Mouse (Mus musculus) mouse trophoblast stem cell (cell line): Measurements from ENCODE around the gene Ttyh1.

Source experiments
- in situ Hi-C, 2 experiments: fragments of 300-500 bp; cut with MseI, MboI; formaldehyde crosslinking; loops; 2 replicates in 1 of 2; 3 replicates in 1 of 2; pipeline ENCODE4 v1.15.1; 2025

Gene Ttyh1

GRCm38 (mm10) chr7:4119344-4119902, at the start of gene Ttyh1:
Gene Ttyh1, plus strand, starts transcription at chr7:4119408.
- in situ Hi-C loops: loop anchor here in 1 of 2 experiments (25.0 kb wide), 1 partner anchor 307 kb away; no protein-coding TSS in a partner anchor

- in situ Hi-C loops: no loop called here
Observed at GRCm38 (mm10) chr7:4071066-4071465, 48.1 kb upstream of the Ttyh1 start.

GRCm38 (mm10) chr7:4073144-4073543, 46.1 kb upstream of the Ttyh1 start:
- in situ Hi-C loops: no loop called here

GRCm38 (mm10) chr7:4079511-4079910, 39.7 kb upstream of the Ttyh1 start:
- in situ Hi-C loops: no loop called here

- in situ Hi-C loops: no loop called here
Observed at GRCm38 (mm10) chr7:4080552-4080951, 38.7 kb upstream of the Ttyh1 start.

- in situ Hi-C loops: no loop called here
Observed at GRCm38 (mm10) chr7:4081706-4082105, 37.5 kb upstream of the Ttyh1 start.

- in situ Hi-C loops: no loop called here
Observed at GRCm38 (mm10) chr7:4082804-4083203, 36.4 kb upstream of the Ttyh1 start.

- in situ Hi-C loops: no loop called here
Observed at GRCm38 (mm10) chr7:4084161-4084560, 35.0 kb upstream of the Ttyh1 start.

GRCm38 (mm10) chr7:4085562-4085961, 33.6 kb upstream of the Ttyh1 start:
- in situ Hi-C loops: no loop called here

- in situ Hi-C loops: no loop called here
Observed at GRCm38 (mm10) chr7:4087238-4087895, 31.8 kb upstream of the Ttyh1 start.

- in situ Hi-C loops: no loop called here
Observed at GRCm38 (mm10) chr7:4087896-4088480, 31.2 kb upstream of the Ttyh1 start.

- in situ Hi-C loops: no loop called here
Observed at GRCm38 (mm10) chr7:4088679-4089078, 30.5 kb upstream of the Ttyh1 start.

GRCm38 (mm10) chr7:4091170-4091569, 28.0 kb upstream of the Ttyh1 start:
- in situ Hi-C loops: no loop called here

GRCm38 (mm10) chr7:4098301-4098700, 20.9 kb upstream of the Ttyh1 start:
- in situ Hi-C loops: no loop called here

GRCm38 (mm10) chr7:4098832-4099231, 20.4 kb upstream of the Ttyh1 start:
- in situ Hi-C loops: no loop called here

GRCm38 (mm10) chr7:4101144-4101543, 18.1 kb upstream of the Ttyh1 start:
- in situ Hi-C loops: loop anchor here in 1 of 2 experiments (25.0 kb wide), 1 partner anchor 289 kb away; no protein-coding TSS in a partner anchor

GRCm38 (mm10) chr7:4103411-4103810, 15.8 kb upstream of the Ttyh1 start:
- in situ Hi-C loops: loop anchor here in 1 of 2 experiments (25.0 kb wide), 1 partner anchor 291 kb away; no protein-coding TSS in a partner anchor

GRCm38 (mm10) chr7:4111766-4112165, 7.4 kb upstream of the Ttyh1 start:
- in situ Hi-C loops: loop anchor here in 1 of 2 experiments (25.0 kb wide), 1 partner anchor 299 kb away; no protein-coding TSS in a partner anchor

- in situ Hi-C loops: loop anchor here in 1 of 2 experiments (25.0 kb wide), 1 partner anchor 305 kb away; no protein-coding TSS in a partner anchor
Observed at GRCm38 (mm10) chr7:4117050-4117814, 2.0 kb upstream of the Ttyh1 start.

GRCm38 (mm10) chr7:4119976-4120921, 1.0 kb downstream of the Ttyh1 start:
- in situ Hi-C loops: loop anchor here in 1 of 2 experiments (10.0 to 25.0 kb wide), 2 partner anchors 308 to 315 kb away; no protein-coding TSS in a partner anchor
